Mouse (Mus musculus) small intestine, adult 2 months (tissue): ENCODE results near the gene Zfyve28. TPM values are rescaled to one million over a fixed set of nuclear protein-coding genes. Genes with fewer than 3 reads are reported as not detected.

Experiments
- H3K27ac ChIP-seq: fragments of 200-500 bp; 2 replicates; pipeline ENCODE4 v1.5.1; 2012; ENCODE audit warnings: low read depth, low read length, control low read depth, inconsistent platforms; ENCODE audit not compliant: insufficient read depth
- H3K27me3 ChIP-seq: fragments of 200-500 bp; 2 replicates; pipeline ENCODE4 v1.6.1; 2012; ENCODE audit warnings: mild to moderate bottlenecking, moderate library complexity, low read length, inconsistent platforms; ENCODE audit not compliant: control insufficient read depth, insufficient read depth
- H3K36me3 ChIP-seq: fragments of 200-500 bp; 2 replicates; pipeline ENCODE4 v1.6.1; 2012; ENCODE audit warnings: mild to moderate bottlenecking, low read length, control low read depth, inconsistent platforms; ENCODE audit not compliant: control insufficient read depth, insufficient read depth
- H3K4me1 ChIP-seq: fragments of 200-500 bp; 2 replicates; pipeline ENCODE4 v1.6.1; 2012; ENCODE audit warnings: low read length, inconsistent platforms, mixed read lengths; ENCODE audit not compliant: control insufficient read depth, insufficient read depth, insufficient read length
- H3K4me3 ChIP-seq: fragments of 200-500 bp; 2 replicates; pipeline ENCODE4 v1.5.1; 2012; ENCODE audit warnings: low read depth, mild to moderate bottlenecking, control low read depth, inconsistent platforms, low read length, moderate library complexity
- CTCF ChIP-seq: fragments of 200-500 bp; IDR thresholded peaks from 2 replicates; pipeline ENCODE4 v1.5.1; 2012; ENCODE audit warnings: low read depth, mild to moderate bottlenecking, control low read depth, inconsistent platforms, low read length, moderate library complexity, mixed read lengths; ENCODE audit not compliant: insufficient replicate concordance, insufficient read length; ENCODE audit errors: extremely low read depth
- POLR2A ChIP-seq: fragments of 200-500 bp; IDR thresholded peaks from 2 replicates; pipeline ENCODE4 v1.6.1; 2012; ENCODE audit warnings: low read depth, mild to moderate bottlenecking, control low read depth, inconsistent platforms, low read length, moderate library complexity
- WGBS: fragments of 180-500 bp; shearing (Covaris S2); methylation state at CpG from one replicate; pipeline ENCODE4 v1.1.7; 2018; 5-methylcytosine and 5-hydroxymethylcytosine counted together
- polyA plus RNA-seq: library from polyadenylated mRNA; depleted of rRNA; stranded (reverse); fragments of >200 nt; gene quantifications from 2 replicates; pipeline ENCODE4 v1.2.3, GENCODE M21; 2012

Zfyve28 gene
- polyA plus RNA-seq, 1 experiment, result 1.7 TPM

GRCm38 (mm10) chr5:34204911-34205310 lies 83.3 kb downstream of the Zfyve28 start:
- Histone ChIP-seq H3K4me1 (no peaks in the 10 kb centered on the region), H3K27me3 (no peaks in the 10 kb centered on the region), H3K4me3 (no peak overlapping the region), H3K36me3 (no peaks in the 10 kb centered on the region), H3K27ac (no peak overlapping the region)
- WGBS, result 84% methylated on average over 2 of the region's 2 CpGs
- TF ChIP-seq POLR2A, result no peak
- no peak for TF ChIP-seq CTCF

- H3K4me1 ChIP-seq, result no peaks in the 10 kb centered on the region
- TF ChIP-seq POLR2A, result no peak
- no peak overlapping the region for H3K27ac ChIP-seq
- 40% methylated on average over 4 of the region's 4 CpGs for WGBS
- H3K36me3 ChIP-seq, result no peaks in the 10 kb centered on the region
- H3K27me3 ChIP-seq, result no peaks in the 10 kb centered on the region; the same call in 1 of the 2 replicates
- H3K4me3 ChIP-seq, result no peak overlapping the region
These were observed 86.2 kb downstream of the Zfyve28 start for GRCm38 (mm10) chr5:34202006-34202405.

- Histone ChIP-seq H3K27ac (no peak overlapping the region), H3K4me3 (no peak overlapping the region), H3K36me3 (no peaks in the 10 kb centered on the region), H3K4me1 (no peaks in the 10 kb centered on the region), H3K27me3 (no peaks in the 10 kb centered on the region; the same call in 1 of the 2 replicates)
- whole genome bisulfite sequencing, result 55% methylated on average over 2 of the region's 2 CpGs
- no peak for TF ChIP-seq CTCF
- no peak for TF ChIP-seq POLR2A
These were observed 86.9 kb downstream of the Zfyve28 start for GRCm38 (mm10) chr5:34201396-34201795.

- TF ChIP-seq CTCF (no peak), POLR2A (no peak)
- WGBS, result 79% methylated on average over 6 of the region's 6 CpGs
- Histone ChIP-seq H3K27me3 (no peaks in the 10 kb centered on the region; the same call in 1 of the 2 replicates), H3K36me3 (no peaks in the 10 kb centered on the region), H3K4me3 (no peak overlapping the region), H3K27ac (no peak overlapping the region), H3K4me1 (0 out of 2 replicates have a peak, but pooled peaks cover 4% of the 10 kb centered on the region)
These were observed 89.6 kb downstream of the Zfyve28 start for GRCm38 (mm10) chr5:34198615-34199014.

GRCm38 (mm10) chr5:34197243-34197642 lies 91.0 kb downstream of the Zfyve28 start:
- H3K36me3 ChIP-seq, result no peaks in the 10 kb centered on the region
- no peak overlapping the region for H3K4me3 ChIP-seq
- 0 out of 2 replicates have a peak, but pooled peaks cover 4% of the 10 kb centered on the region for H3K4me1 ChIP-seq
- H3K27me3 ChIP-seq, result no peaks in the 10 kb centered on the region; the same call in 1 of the 2 replicates
- H3K27ac ChIP-seq, result no peak overlapping the region
- no peak for TF ChIP-seq POLR2A
- TF ChIP-seq CTCF, result no peak
- 82% methylated on average over 4 of the region's 4 CpGs for WGBS

- 69% methylated on average over 7 of the region's 7 CpGs for WGBS
- H3K27me3 ChIP-seq, result no peaks in the 10 kb centered on the region; the same call in 1 of the 2 replicates
- TF ChIP-seq POLR2A, result no peak
- no peak for TF ChIP-seq CTCF
- no peaks in the 10 kb centered on the region for H3K36me3 ChIP-seq
- H3K4me1 ChIP-seq, result 0 out of 2 replicates have a peak, but pooled peaks cover 4% of the 10 kb centered on the region
- H3K4me3 ChIP-seq, result no peak overlapping the region
- peak overlapping the region; percentile 62 for H3K27ac ChIP-seq
These were observed 91.8 kb downstream of the Zfyve28 start for GRCm38 (mm10) chr5:34196423-34196822.

GRCm38 (mm10) chr5:34195786-34196185 lies 92.5 kb downstream of the Zfyve28 start:
- WGBS, result 90% methylated on average over 12 of the region's 12 CpGs
- H3K27ac ChIP-seq, result peak overlapping the region; percentile 62
- no peak overlapping the region for H3K4me3 ChIP-seq
- TF ChIP-seq CTCF (no peak), POLR2A (no peak)
- no peaks in the 10 kb centered on the region for H3K36me3 ChIP-seq
- no peaks in the 10 kb centered on the region; the same call in 1 of the 2 replicates for H3K27me3 ChIP-seq
- 0 out of 2 replicates have a peak, but pooled peaks cover 4% of the 10 kb centered on the region for H3K4me1 ChIP-seq
